In the genomic region with DNA sequence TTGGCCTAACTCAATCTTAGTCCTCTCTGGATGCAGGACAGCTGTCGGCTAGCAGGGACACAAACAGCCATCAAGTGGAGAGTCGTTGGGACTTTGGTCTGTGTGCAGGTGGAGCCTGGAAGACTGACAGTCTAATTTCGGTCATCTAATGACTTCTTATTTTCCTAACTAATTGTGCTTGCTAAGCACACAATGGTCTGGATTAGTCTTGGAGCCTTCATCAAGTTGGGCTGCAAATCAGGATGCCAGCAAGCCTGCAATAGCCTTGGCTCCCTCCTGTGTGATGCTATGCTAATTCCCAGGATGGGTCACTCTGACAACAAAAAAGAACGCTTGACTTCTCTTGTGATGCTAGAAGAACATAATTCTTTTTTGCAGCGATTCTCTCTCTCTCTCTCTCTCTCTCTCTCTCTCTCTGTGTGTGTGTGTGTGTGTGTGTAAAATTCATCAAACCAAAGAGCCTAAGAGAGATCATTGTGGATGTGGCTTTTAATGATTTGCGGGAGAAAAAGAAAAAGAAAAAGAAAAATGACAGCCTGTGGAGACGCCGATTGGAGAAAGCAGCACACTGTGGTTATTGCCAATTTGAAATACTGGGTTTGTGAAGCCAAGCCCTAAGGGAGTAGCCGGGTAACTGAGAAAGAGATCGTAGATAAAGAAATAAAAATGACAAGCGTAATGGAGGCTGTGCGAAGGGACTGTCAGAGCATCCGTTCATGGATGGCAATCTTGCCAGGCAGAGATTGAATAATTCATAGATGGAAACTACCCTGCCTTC, we compare ENCODE assay signal across 9 mouse cellular contexts.
DNase-seq lines count a peak whose midpoint lies in the region; ATAC-seq and TF ChIP-seq lines count a peak whose summit lies in the region.
"Had no signal": no experiment of that assay in that cellular context is flagged by ENCODE, and none has a peak within 500 bp of the region (broad histone marks: within the 10 kb centered on the region; RNA-seq: fewer than 3 reads in every experiment).

No protein-coding gene starts in this region.

- H3K4me3 ChIP-seq in forebrain, embryonic 14.5 days (ENCODE audit: low read depth, low read length): peak overlapping the region; percentile 26
- peak overlapping the region; percentile 18 for H3K4me3 ChIP-seq in midbrain, embryonic 11.5 days (ENCODE audit: low read depth, low read length)
- no peak overlapping the region for H3K4me3 ChIP-seq in liver, postnatal 0 days (ENCODE audit: low read depth, low read length)
- H3K4me3 ChIP-seq: limb, embryonic 12.5 days had no signal

- no peak for TF ChIP-seq EP300 in liver, postnatal 0 days (IDR thresholded peaks at IDR 0.05; ENCODE audit: low read depth)

- peak overlapping the region; percentile 57 for H3K9ac ChIP-seq in forebrain, embryonic 14.5 days (ENCODE audit: low read length)
- H3K9ac ChIP-seq in midbrain, embryonic 11.5 days (ENCODE audit: low read length): peak overlapping the region; percentile 54
- H3K9ac ChIP-seq in liver, postnatal 0 days (replicated peaks): no peak overlapping the region
- H3K9ac ChIP-seq: limb, embryonic 12.5 days had no signal

- no peak for TF ChIP-seq CTCF in liver, postnatal 0 days (IDR thresholded peaks at IDR 0.05; ENCODE audit: low read depth)

- H3K27ac ChIP-seq in forebrain, embryonic 14.5 days (ENCODE audit: low read depth, low read length): peak overlapping the region; percentile 87
- H3K27ac ChIP-seq in midbrain, embryonic 11.5 days (ENCODE audit: low read depth, low read length): peak overlapping the region; percentile 76
- H3K27ac ChIP-seq in liver, postnatal 0 days (ENCODE audit: low read depth): no peak overlapping the region
- H3K27ac ChIP-seq: limb, embryonic 12.5 days had no signal

- H3K4me1 ChIP-seq in forebrain, embryonic 14.5 days (ENCODE audit: control insufficient read depth, insufficient read depth, low read length): peaks cover 30% of the 10 kb centered on the region
- peaks cover 20% of the 10 kb centered on the region for H3K4me1 ChIP-seq in midbrain, embryonic 11.5 days (ENCODE audit: control insufficient read depth, insufficient read depth, low read length)
- H3K4me1 ChIP-seq in liver, postnatal 0 days (ENCODE audit: insufficient read depth): no peaks in the 10 kb centered on the region

- H3K4me2 ChIP-seq in forebrain, embryonic 14.5 days (ENCODE audit: low read length): peak overlapping the region; percentile 54
- peak overlapping the region; percentile 42 for H3K4me2 ChIP-seq in midbrain, embryonic 11.5 days
- no peak overlapping the region for H3K4me2 ChIP-seq in liver, postnatal 0 days (ENCODE audit: low read depth, low read length)
- H3K4me2 ChIP-seq: limb, embryonic 12.5 days had no signal

- no peaks in the 10 kb centered on the region for H3K27me3 ChIP-seq in forebrain, embryonic 14.5 days (replicated peaks; ENCODE audit: control insufficient read depth, insufficient read depth, low read length)
- no peaks in the 10 kb centered on the region for H3K27me3 ChIP-seq in midbrain, embryonic 11.5 days (ENCODE audit: control insufficient read depth, insufficient read depth, low read length)
- H3K27me3 ChIP-seq in liver, postnatal 0 days (ENCODE audit: insufficient read depth, low read length): no peaks in the 10 kb centered on the region
- H3K27me3 ChIP-seq: limb, embryonic 12.5 days had no signal

- H3K36me3 ChIP-seq in forebrain, embryonic 14.5 days (ENCODE audit: control insufficient read depth, insufficient read depth, low read length): no peaks in the 10 kb centered on the region
- H3K36me3 ChIP-seq in midbrain, embryonic 11.5 days (ENCODE audit: control insufficient read depth, insufficient read depth, low read length): no peaks in the 10 kb centered on the region
- no peaks in the 10 kb centered on the region for H3K36me3 ChIP-seq in liver, postnatal 0 days (replicated peaks; ENCODE audit: insufficient read depth, low read length)
- H3K36me3 ChIP-seq: limb, embryonic 12.5 days had no signal

- 8% methylated on average over 13 of the region's 13 CpGs for WGBS in forebrain, embryonic 14.5 days
- 18% methylated on average over 13 of the region's 13 CpGs for WGBS in midbrain, embryonic 11.5 days
- WGBS in liver, postnatal 0 days (ENCODE audit: insufficient replicate concordance): 63% methylated on average over 13 of the region's 13 CpGs

- peak; percentile 75 for ATAC-seq in forebrain, embryonic 14.5 days
- peak; percentile 83 for ATAC-seq in midbrain, embryonic 11.5 days (ENCODE audit: low FRiP score)
- no peak for ATAC-seq in liver, postnatal 0 days

- peak; percentile 19 for DNase-seq in cerebellum, adult 11-12 months
- no peak for DNase-seq in cerebellum, adult 11 months
- peak; percentile 11 to 16 for DNase-seq in cerebellum, adult 18-20 months
- DNase-seq in forebrain, embryonic 14.5 days (ENCODE audit: low spot score): peak; percentile 83
- peak; percentile 95 for DNase-seq in midbrain, embryonic 11.5 days (ENCODE audit: low spot score, missing footprints)
- DNase-seq in liver, postnatal 0 days: no peak
- DNase-seq in adrenal gland, postnatal 10 days: no peak
- DNase-seq in T-cell, adult 2 months (ENCODE audit: low spot score): no peak

- no peaks in the 10 kb centered on the region for H3K9me3 ChIP-seq in forebrain, embryonic 14.5 days (replicated peaks; ENCODE audit: control insufficient read depth, low read length)
- no peaks in the 10 kb centered on the region for H3K9me3 ChIP-seq in midbrain, embryonic 11.5 days (ENCODE audit: control insufficient read depth, low read length)
- no peaks in the 10 kb centered on the region for H3K9me3 ChIP-seq in liver, postnatal 0 days (ENCODE audit: low read length)
- H3K9me3 ChIP-seq: limb, embryonic 12.5 days had no signal

Comparison
In these comparisons a context has a peak if more than half of its experiments do, and no peak if none do; other contexts are left out.
1. DNase-seq: peak in cerebellum, adult 11-12 months (single experiment), cerebellum, adult 18-20 months (2 of 2), forebrain, embryonic 14.5 days (single experiment) and midbrain, embryonic 11.5 days (single experiment); none in cerebellum, adult 11 months (single experiment), liver, postnatal 0 days (single experiment), adrenal gland, postnatal 10 days (single experiment) and T-cell, adult 2 months (single experiment).